Mouse (Mus musculus): ENCODE data around the gene Dda1. TPM values are rescaled to one million over a fixed set of nuclear protein-coding genes. Genes with fewer than 3 reads are reported as not detected.

Dda1 gene
- polyA plus RNA-seq, 2 experiments, result 24.8 to 34.4 TPM

GRCm38 (mm10) chr8:71462786-71463185 is 6.2 kb upstream of the Dda1 start:
- H3K27me3 ChIP-seq (ENCODE audit: control insufficient read depth, insufficient read depth, low read length), result no peaks in the 10 kb centered on the region
- no peaks in the 10 kb centered on the region for H3K9me3 ChIP-seq (ENCODE audit: control insufficient read depth, low read length)
- H3K36me3 ChIP-seq (replicated peaks; ENCODE audit: control insufficient read depth, insufficient read depth, low read depth), result peaks cover 2% of the 10 kb centered on the region; the same call in 1 of the 2 replicates
- peak overlapping the region; percentile 68 to 71 for H3K4me3 ChIP-seq (ENCODE audit: insufficient read depth in 1 of 2, low read depth in 2 of 2, low read length in 2 of 2)
- 7% methylated on average over 16 of the region's 16 CpGs for WGBS (ENCODE audit: insufficient replicate concordance)
- peak overlapping the region; percentile 80 for H3K9ac ChIP-seq (replicated peaks)
- ATAC-seq (ENCODE audit: insufficient read depth) (no peak), DNase-seq (ENCODE audit: low read depth in 3 of 3, low spot score in 3 of 3) (peak in 1 of 3 experiments; percentile 29)
- peak overlapping the region; percentile 82 for H3K4me2 ChIP-seq (ENCODE audit: low read depth)
- H3K4me1 ChIP-seq (replicated peaks; ENCODE audit: control insufficient read depth in 2 of 2, insufficient read depth in 2 of 2, low read length in 1 of 2), result peaks cover 11 to 17% of the 10 kb centered on the region in 2 experiments
- TF ChIP-seq CTCF (IDR thresholded peaks at IDR 0.05; ENCODE audit: low read depth), result no peak
- TF ChIP-seq EP300 (IDR thresholded peaks at IDR 0.05; ENCODE audit: low read depth), result no peak
- H3K27ac ChIP-seq, result no peak overlapping the region

GRCm38 (mm10) chr8:71463188-71464033 is 5.6 kb upstream of the Dda1 start, which contains the start of gene Abhd8:
Abhd8 (minus strand) TSS chr8:71463655.
- H3K4me2 ChIP-seq (ENCODE audit: low read depth), result peak within 1 kb of the TSS; percentile 82
- H3K4me3 ChIP-seq (ENCODE audit: insufficient read depth in 1 of 2, low read depth in 2 of 2, low read length in 2 of 2), result peak within 1 kb of the TSS; percentile 71 to 94
- H3K9me3 ChIP-seq (ENCODE audit: control insufficient read depth, low read length), result no peaks in the 10 kb centered on the region
- 1% methylated on average over 55 of the region's 55 CpGs for WGBS (ENCODE audit: insufficient replicate concordance)
- H3K27me3 ChIP-seq (ENCODE audit: control insufficient read depth, insufficient read depth, low read length), result no peaks in the 10 kb centered on the region
- H3K9ac ChIP-seq (replicated peaks), result peak within 1 kb of the TSS; percentile 80
- peaks cover 11 to 17% of the 10 kb centered on the region in 2 experiments for H3K4me1 ChIP-seq (replicated peaks; ENCODE audit: control insufficient read depth in 2 of 2, insufficient read depth in 2 of 2, low read length in 1 of 2)
- peak; percentile 90 to 95 (median 91) for DNase-seq (ENCODE audit: low read depth in 3 of 3, low spot score in 3 of 3)
- TF ChIP-seq CTCF (IDR thresholded peaks at IDR 0.05; ENCODE audit: low read depth), result 0 out of 2 replicates have a peak, but pooled peaks have one; percentile 6
- no peak for TF ChIP-seq EP300 (IDR thresholded peaks at IDR 0.05; ENCODE audit: low read depth)
- ATAC-seq (ENCODE audit: insufficient read depth), result peak; percentile 73
- peaks cover 2% of the 10 kb centered on the region; the same call in 1 of the 2 replicates for H3K36me3 ChIP-seq (replicated peaks; ENCODE audit: control insufficient read depth, insufficient read depth, low read depth)
- peak within 1 kb of the TSS; percentile 77 for H3K27ac ChIP-seq

GRCm38 (mm10) chr8:71464513-71465500 is 4.2 kb upstream of the Dda1 start, which contains the start of gene Mrpl34:
Mrpl34 (plus strand) TSS chr8:71464959.
- Histone ChIP-seq H3K9ac (replicated peaks) (peak within 1 kb of the TSS; percentile 70), H3K36me3 (replicated peaks; ENCODE audit: control insufficient read depth, insufficient read depth, low read depth) (peaks cover 2% of the 10 kb centered on the region; the same call in 1 of the 2 replicates), H3K27ac (peak within 1 kb of the TSS; percentile 77), H3K27me3 (ENCODE audit: control insufficient read depth, insufficient read depth, low read length) (no peaks in the 10 kb centered on the region), H3K4me2 (ENCODE audit: low read depth) (peak within 1 kb of the TSS; percentile 82), H3K9me3 (ENCODE audit: control insufficient read depth, low read length) (no peaks in the 10 kb centered on the region), H3K4me3 (ENCODE audit: insufficient read depth in 1 of 2, low read depth in 2 of 2, low read length in 2 of 2) (peak within 1 kb of the TSS; percentile 71 to 94), H3K4me1 (replicated peaks; ENCODE audit: control insufficient read depth in 2 of 2, insufficient read depth in 2 of 2, low read length in 1 of 2) (peaks cover 14 to 20% of the 10 kb centered on the region in 2 experiments)
- under 1% methylated on average over 59 of the region's 59 CpGs for WGBS (ENCODE audit: insufficient replicate concordance)
- DNase-seq (ENCODE audit: low read depth in 3 of 3, low spot score in 3 of 3), result peak; percentile 99 to 100 (median 99)
- ATAC-seq (ENCODE audit: insufficient read depth), result peak; percentile 79
- peak; percentile 99 for TF ChIP-seq CTCF (IDR thresholded peaks at IDR 0.05; ENCODE audit: low read depth)
- 0 out of 2 replicates have a peak, but pooled peaks have one; percentile 36 for TF ChIP-seq EP300 (IDR thresholded peaks at IDR 0.05; ENCODE audit: low read depth)

GRCm38 (mm10) chr8:71465733-71466132 is 3.3 kb upstream of the Dda1 start:
- WGBS (ENCODE audit: insufficient replicate concordance), result 69% methylated on average over 8 of the region's 8 CpGs
- H3K36me3 ChIP-seq (replicated peaks; ENCODE audit: control insufficient read depth, insufficient read depth, low read depth), result peaks cover 2% of the 10 kb centered on the region; the same call in 1 of the 2 replicates
- H3K9me3 ChIP-seq (ENCODE audit: control insufficient read depth, low read length), result no peaks in the 10 kb centered on the region
- no peak overlapping the region for H3K27ac ChIP-seq
- H3K27me3 ChIP-seq (ENCODE audit: control insufficient read depth, insufficient read depth, low read length), result no peaks in the 10 kb centered on the region
- H3K4me1 ChIP-seq (replicated peaks; ENCODE audit: control insufficient read depth in 2 of 2, insufficient read depth in 2 of 2, low read length in 1 of 2), result peaks cover 19 to 25% of the 10 kb centered on the region in 2 experiments
- H3K9ac ChIP-seq (replicated peaks), result peak overlapping the region; percentile 70
- TF ChIP-seq EP300 (IDR thresholded peaks at IDR 0.05; ENCODE audit: low read depth) (no peak), CTCF (IDR thresholded peaks at IDR 0.05; ENCODE audit: low read depth) (no peak)
- ATAC-seq (ENCODE audit: insufficient read depth) (no peak), DNase-seq (ENCODE audit: low read depth in 3 of 3, low spot score in 3 of 3) (no peak)
- peak overlapping the region; percentile 82 for H3K4me2 ChIP-seq (ENCODE audit: low read depth)
- peak overlapping the region; percentile 71 to 94; a peak in 3 of 4 replicates for H3K4me3 ChIP-seq (ENCODE audit: insufficient read depth in 1 of 2, low read depth in 2 of 2, low read length in 2 of 2)

All from liver, embryonic 14.5 days (tissue).